Comparison of ENCODE assay signal across 8 mouse cellular contexts in the genomic region with DNA sequence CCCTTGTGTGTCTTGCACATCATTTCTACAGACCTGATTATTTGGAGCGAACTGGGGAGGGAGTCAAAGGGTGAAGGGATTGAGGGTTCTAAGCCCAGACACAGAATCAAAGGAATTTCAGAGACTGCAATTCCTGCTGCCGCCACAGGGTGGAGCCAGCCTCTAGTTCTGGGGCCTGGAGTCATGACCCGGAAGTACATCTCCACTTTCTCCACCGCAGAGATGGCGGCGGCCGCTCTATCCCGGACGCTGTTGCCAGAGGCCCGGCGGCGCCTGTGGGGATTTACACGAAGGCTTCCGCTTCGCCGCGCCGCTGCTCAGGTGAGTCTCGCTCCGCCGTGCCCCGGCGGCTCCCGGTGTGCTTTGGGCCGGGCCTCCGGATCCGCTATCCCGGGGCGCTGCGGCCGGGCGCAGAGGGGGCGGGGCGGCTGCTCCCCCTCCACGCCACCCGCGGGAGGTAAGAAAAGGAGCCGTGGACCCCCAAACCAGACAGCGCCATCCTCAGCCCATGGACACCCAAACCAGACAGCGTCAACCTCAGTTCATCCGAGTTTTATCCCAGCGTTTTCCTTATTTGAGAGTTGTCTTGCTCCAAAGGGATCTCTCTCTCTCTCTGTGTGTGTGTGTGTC. TPM values are rescaled to one million over a fixed set of nuclear protein-coding genes. Genes with fewer than 3 reads are reported as not detected.
DNase-seq lines count a peak whose midpoint lies in the region; ATAC-seq lines count a peak whose summit lies in the region.

Gene Pmpcb (plus strand): TSS at position 186 of the 630 bp plus-strand sequence.

- under 1% methylated on average over 42 of the region's 42 CpGs for WGBS in hindbrain, embryonic 15.5 days

- no peaks in the 10 kb centered on the region for H3K9me3 ChIP-seq in hindbrain, embryonic 15.5 days

- H3K27me3 ChIP-seq in hindbrain, embryonic 15.5 days, result no peaks in the 10 kb centered on the region

- H3K4me1 ChIP-seq in hindbrain, embryonic 15.5 days (replicated peaks), result peaks cover 31% of the 10 kb centered on the region

- H3K27ac ChIP-seq in hindbrain, embryonic 15.5 days (replicated peaks), result peak within 1 kb of the TSS; percentile 86

- H3K4me2 ChIP-seq in hindbrain, embryonic 15.5 days, result peak within 1 kb of the TSS; percentile 87

- peak; percentile 87 for ATAC-seq in hindbrain, embryonic 15.5 days (ENCODE audit: low FRiP score, low read depth)

- H3K36me3 ChIP-seq in hindbrain, embryonic 15.5 days, result peaks cover 26% of the 10 kb centered on the region

- peak; percentile 92 for DNase-seq in R1 (ENCODE audit: low read depth, low spot score)
- peak; percentile 92 to 93 for DNase-seq in cerebellum, postnatal 25 days
- DNase-seq in frontal cortex, postnatal 36 days (ENCODE audit: low spot score in 2 of 2), result peak; percentile 86 to 93
- DNase-seq in left cerebral cortex, adult 11 months (ENCODE audit: low spot score), result peak; percentile 91
- DNase-seq in lung, postnatal 4 days, result peak; percentile 89 to 90
- peak; percentile 82 for DNase-seq in retina, postnatal 7 days (ENCODE audit: low read depth, low spot score)
- peak; percentile 82 for DNase-seq in urinary bladder, adult 2 months (ENCODE audit: low spot score)

- peak within 1 kb of the TSS; percentile 86 for H3K4me3 ChIP-seq in hindbrain, embryonic 15.5 days

- peak within 1 kb of the TSS; percentile 92 for H3K9ac ChIP-seq in hindbrain, embryonic 15.5 days

RNA-seq across cellular contexts. Expression of gene Pmpcb, which starts in this region (rescaled TPM):
- polyA plus RNA-seq in hindbrain, embryonic 15.5 days (2015; fragmentation: Nextera tagmentation; extraction: Ambion mirVana), result 68.7 and 71.6 TPM in 2 replicates
- polyA plus RNA-seq in urinary bladder, adult 2 months (2012; rRNA removed), result 63.3 and 68.0 TPM in 2 replicates

Comparison
In these comparisons a context has a peak if more than half of its experiments do, and no peak if none do; other contexts are left out.
1. Peak in every context shown above with its lines: DNase-seq, ATAC-seq, H3K4me3 ChIP-seq and H3K27ac ChIP-seq.